Mouse (Mus musculus) lung, postnatal 0 days (tissue): Measurements from ENCODE around the gene Gm14391.
"Not testable (repeated sequence)": the region's sequence is repeated elsewhere in the genome, so short reads cannot be mapped to it uniquely, and the experiment has no call there.

Experiments used
- CTCF ChIP-seq: IDR thresholded peaks from 2 replicates; pipeline ENCODE4 v1.5.1; 2016; ENCODE audit warnings: antibody characterized with exemption, mild to moderate bottlenecking
- EP300 ChIP-seq: IDR thresholded peaks from 2 replicates; pipeline ENCODE4 v1.6.1; 2016; ENCODE audit warnings: antibody characterized with exemption, mild to moderate bottlenecking, control low read depth

GRCm38 (mm10) chr2:175179008-175179407 is 27.7 kb downstream of the Gm14391 start:
- TF ChIP-seq CTCF, EP300: not testable (repeated sequence)
